Mouse (Mus musculus) ES-CJ7 (cell line): Measurements from ENCODE around the gene March8.
A peak's percentile ranks its signal among the peaks of the same experiment; 100 is the strongest.

ENCODE experiments used
- DNase-seq: peaks from one replicate; pipeline ENCODE4 v3.0.0; 2011; ENCODE audit warnings: low read depth, low spot score

The March8 gene

GRCm38 (mm10) chr6:116407956-116408657 is 70.3 kb downstream of the March8 start:
- no peak for DNase-seq

GRCm38 (mm10) chr6:116410436-116410835 is 72.6 kb downstream of the March8 start:
- DNase-seq: no peak

- DNase-seq: no peak
These were observed 73.9 kb downstream of the March8 start for GRCm38 (mm10) chr6:116411716-116412115.

GRCm38 (mm10) chr6:116412546-116413325 is 74.9 kb downstream of the March8 start:
- DNase-seq: no peak

DNA sequence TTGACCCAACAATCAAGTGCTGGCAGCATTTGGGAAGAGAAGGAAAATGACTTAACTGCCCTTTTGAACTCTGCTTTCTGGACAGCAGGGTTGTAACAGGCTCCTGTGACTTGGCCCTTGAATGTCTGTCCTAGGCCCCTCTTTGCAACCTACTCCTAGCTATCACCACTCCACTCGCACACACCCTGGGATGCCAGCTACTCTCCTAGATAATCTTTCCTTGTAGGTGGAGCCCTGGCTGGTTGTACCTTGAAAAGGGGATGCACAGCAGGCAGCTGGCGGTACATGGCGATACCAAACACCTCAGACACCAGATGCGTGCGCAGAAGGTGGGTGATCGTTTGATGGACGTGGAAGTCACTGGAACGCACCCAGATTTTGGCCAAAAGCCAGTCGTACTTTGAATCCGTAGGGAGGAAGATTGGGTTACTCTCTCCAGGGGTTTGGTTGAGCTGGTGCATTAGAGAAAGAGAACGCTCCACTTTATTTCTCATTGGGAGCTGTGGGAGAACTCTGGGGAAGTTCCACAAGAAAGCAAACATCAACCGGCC is 77.4 kb downstream of the March8 start:
- DNase-seq: no peak

DNA sequence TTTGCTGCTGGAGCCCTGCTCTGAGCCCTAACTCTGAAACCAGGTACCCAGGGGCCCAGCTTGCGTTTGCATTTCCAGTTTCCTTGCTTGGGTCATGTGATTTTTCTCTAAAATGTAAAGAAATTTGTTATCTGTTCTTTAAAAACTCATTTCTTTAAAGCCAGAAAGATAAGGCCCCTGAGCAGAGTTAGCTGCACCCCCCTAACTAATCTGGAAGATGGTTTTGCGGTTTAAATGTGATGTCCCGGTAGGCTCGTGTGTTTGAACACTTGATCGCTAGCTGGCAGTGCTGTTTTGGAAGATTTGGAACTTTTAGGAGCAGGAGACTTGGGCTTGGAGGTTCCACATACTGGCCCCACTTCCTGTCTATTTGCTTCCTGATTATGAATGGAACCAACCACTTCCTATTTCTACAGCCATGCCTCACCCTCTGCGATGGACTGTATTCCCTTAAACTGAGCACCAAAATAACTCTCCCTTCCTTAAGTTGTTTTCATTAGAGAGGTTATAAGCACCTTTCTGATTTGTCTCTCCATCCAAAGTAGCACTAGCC is 78.3 kb downstream of the March8 start:
- no peak for DNase-seq

GRCm38 (mm10) chr6:116417518-116418315 is 79.9 kb downstream of the March8 start:
- peak; percentile 10 for DNase-seq

DNA sequence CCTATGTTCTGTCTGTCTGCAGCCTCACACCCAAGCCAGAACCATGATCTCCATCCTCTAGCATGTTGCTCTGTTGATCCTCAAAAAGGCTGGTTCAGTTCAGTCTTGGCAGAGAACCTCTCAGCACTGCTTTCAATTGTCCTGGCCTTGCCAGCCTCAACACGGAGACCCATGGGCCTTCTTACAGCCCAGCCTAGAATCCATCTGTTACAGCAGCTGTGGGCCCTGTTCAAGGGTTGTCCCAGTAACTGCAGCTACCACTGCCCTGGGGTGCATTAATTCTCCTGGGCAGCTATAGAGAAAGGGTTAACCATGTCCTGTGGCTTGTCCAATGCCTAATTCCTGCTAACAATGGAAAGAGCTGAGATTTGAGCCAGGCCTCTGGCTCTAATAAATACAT is 80.7 kb downstream of the March8 start:
- DNase-seq: no peak

GRCm38 (mm10) chr6:116419699-116420098 is 81.9 kb downstream of the March8 start:
- no peak for DNase-seq

DNA sequence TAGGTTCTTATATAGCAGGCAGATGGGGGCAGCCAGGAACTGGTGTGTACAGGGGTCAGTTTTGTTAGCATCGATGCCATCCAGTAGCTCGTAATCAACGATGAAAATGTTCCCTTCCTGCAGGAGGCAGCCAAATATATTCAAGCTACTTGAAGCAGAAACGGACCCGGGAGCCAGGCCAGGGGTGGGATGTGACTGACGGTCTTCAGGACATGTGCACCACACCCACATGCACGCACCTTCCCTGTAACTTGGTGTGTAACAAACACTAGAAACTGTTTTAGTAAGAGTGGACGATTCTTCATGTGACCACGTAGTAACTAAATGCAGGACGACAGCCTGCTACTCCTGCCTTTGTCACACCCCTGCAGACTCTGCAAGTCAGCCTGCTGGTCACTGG is 82.4 kb downstream of the March8 start:
- no peak for DNase-seq

- DNase-seq: no peak
These were observed 85.2 kb downstream of the March8 start for GRCm38 (mm10) chr6:116422991-116423390.

DNA sequence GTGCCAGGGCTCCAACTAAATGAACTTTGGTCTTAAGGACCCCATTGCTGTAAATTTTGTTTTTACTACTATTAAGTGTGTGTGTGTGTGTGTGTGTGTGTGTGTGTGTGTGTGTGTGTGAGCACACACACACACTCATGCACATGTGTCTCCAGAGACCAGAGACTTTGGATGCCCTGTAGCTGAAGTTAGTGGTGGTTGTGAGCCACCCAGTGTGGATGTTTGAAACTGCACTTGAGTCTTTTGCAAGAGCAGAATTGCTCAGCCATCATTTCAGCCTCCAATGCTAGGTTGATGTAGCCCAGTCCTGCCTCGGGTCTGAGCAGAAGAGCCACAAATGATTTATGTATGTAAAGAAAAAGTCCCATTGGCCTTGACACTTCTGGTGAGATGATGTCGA is 85.8 kb downstream of the March8 start:
- peak; percentile 18 for DNase-seq

DNA sequence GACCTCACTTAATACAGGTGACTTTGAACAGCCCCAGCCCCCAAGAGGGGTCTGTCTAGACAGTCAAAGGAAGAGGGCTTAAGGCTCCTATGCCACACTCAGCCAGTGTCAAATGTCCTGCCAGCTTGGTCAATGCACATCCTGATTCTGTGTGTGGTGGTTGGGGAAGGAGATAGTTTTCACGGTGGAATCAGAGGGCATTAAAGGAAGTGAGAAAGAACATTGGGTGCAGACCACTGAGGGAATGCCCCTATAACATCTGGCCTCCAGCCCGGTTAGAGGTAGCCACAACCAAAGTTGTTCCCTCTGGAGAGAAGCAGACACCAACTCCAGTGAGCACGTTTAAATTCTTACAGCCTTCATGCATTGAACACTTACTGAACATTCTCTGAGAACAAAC is 89.7 kb downstream of the March8 start:
- no peak for DNase-seq

- peak; percentile 11 for DNase-seq
These were observed 90.5 kb downstream of the March8 start for GRCm38 (mm10) chr6:116428282-116428681.

DNA sequence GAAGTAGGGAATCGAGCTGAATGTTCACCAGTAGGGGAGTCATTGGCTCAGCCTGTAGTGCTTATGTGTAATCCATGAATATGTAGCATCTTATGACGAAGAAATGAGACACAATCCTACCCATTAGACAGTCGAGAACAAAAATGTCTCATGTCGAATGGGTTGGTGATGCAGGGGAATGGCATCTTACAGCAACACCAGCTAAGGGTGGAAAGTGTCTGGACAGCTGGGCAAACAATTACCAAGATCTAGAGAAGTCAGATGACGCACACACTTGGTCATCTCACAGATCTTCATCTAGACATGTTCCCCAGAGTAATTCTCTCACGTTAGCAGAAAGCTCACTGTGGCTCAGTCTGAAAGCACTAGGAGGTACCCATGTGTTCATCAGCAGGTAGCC is 101.0 kb downstream of the March8 start:
- no peak for DNase-seq

GRCm38 (mm10) chr6:116439531-116439930 is 101.7 kb downstream of the March8 start:
- DNase-seq: no peak

DNA sequence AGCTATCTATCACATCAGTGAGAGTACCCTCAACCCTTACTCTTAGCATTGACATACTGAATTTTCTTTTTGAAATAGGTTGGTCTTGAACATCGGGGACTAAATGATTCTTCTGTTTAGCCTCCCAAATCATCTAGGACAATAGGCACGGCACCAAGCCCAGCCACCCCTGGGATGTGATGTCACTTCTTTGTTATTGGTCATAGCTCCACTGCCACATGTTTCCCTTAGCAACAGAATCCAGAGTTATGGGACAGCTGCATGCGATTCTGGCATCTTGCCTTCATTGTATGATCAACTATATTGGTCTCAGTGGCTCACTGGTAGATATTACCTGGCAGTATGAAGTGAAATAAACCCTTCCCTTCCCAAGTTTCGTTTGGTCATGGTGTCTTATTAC is 102.6 kb downstream of the March8 start:
- DNase-seq: no peak

DNA sequence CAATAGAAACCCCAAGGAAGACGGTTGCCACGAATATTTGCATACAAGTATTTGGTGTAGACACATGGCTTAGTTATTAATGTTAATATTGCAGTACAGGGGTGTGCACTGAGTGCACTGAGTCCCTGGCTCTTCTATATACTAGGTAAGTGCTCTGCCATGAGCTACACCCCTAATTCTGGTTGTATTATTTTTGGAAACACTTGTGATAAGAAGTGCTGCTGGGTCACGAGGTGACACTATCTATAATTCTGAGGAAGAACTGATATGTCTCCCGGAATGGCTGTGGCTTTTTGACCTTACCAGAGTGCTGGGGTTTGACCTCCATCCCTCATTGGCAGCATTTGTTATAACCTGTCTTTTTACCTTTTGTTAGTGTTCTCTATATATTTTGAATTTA is 103.0 kb downstream of the March8 start:
- no peak for DNase-seq

DNA sequence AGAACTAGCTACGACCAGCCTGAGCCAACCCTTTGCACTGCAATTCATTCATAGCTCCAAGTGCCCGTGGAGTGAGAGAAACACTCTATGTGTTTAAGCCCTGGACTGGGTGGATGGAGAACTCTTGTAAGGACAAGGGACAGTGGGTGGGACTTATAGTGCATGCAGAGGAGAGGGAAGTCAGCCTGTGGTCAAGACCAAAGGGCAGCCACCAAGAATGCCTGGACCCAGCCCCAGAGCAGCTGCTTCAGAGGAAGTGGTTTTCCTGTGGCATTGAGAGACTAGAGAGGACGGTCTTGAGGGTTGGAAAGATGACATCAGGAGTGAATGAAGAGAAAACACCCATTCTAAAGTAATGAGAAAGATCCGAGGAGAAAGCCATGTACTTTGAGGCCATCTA is 118.0 kb downstream of the March8 start:
- no peak for DNase-seq

DNA sequence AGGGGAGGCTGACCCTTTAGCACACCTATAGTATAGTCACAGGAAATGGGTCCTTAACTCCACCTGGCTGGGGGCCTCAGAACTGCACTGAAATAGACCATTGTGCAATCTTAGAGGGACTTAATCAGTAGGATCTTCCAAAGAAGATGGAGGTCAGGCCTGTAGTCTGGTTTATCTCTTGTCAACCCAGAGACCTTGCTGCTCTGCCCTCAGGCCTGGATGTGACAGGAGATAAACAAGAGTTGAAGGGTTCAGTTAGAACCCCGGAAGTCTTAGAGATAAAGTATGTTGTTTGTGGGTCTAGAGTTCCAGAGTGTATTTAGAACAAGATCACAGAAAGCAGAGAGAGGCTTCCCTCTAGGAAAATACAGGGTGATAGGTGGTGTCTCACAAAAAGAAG is 118.7 kb downstream of the March8 start:
- DNase-seq: no peak

DNA sequence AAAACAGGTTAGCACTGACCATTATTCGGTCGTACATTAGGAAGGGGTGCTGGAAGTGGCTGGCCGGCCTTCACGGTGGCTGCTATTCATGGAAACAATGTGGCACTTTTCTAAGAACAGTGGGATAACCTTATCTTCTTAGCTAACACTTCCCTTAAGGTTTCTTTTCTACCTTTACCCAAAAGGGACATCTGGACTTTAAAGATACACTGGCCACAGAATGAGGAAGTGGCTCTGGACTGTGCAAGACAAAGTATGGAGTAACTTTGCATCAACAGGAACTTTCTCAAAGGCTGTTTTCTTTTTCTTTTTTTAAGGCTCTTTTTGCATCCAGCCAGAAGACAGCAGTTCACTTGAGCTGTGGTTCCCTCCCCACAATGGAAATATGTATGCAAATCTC is 120.9 kb downstream of the March8 start:
- DNase-seq: no peak
